Mouse (Mus musculus): ENCODE measurements around the gene Vdr. TPM values are rescaled to one million over a fixed set of nuclear protein-coding genes. Genes with fewer than 3 reads are reported as not detected.

The Vdr gene
- total and polyA plus RNA-seq, 2 experiments, result 0.04 to 0.09 TPM

- no peak overlapping the region for H3K27ac ChIP-seq (replicated peaks; ENCODE audit: insufficient read depth, low read depth, low read length)
- TF ChIP-seq POLR2A (IDR thresholded peaks at IDR 0.05; ENCODE audit: extremely low read depth, insufficient read depth, low read length), result no peak
- TF ChIP-seq CTCF (IDR thresholded peaks at IDR 0.05; ENCODE audit: low read depth, low read length), result no peak
- peaks cover 10% of the 10 kb centered on the region; the same call in 1 of the 2 replicates for H3K27me3 ChIP-seq (ENCODE audit: control insufficient read depth, insufficient read depth, low read length)
Measured at GRCm38 (mm10) chr15:97905281-97905680, 5.1 kb downstream of the Vdr start.

DNA sequence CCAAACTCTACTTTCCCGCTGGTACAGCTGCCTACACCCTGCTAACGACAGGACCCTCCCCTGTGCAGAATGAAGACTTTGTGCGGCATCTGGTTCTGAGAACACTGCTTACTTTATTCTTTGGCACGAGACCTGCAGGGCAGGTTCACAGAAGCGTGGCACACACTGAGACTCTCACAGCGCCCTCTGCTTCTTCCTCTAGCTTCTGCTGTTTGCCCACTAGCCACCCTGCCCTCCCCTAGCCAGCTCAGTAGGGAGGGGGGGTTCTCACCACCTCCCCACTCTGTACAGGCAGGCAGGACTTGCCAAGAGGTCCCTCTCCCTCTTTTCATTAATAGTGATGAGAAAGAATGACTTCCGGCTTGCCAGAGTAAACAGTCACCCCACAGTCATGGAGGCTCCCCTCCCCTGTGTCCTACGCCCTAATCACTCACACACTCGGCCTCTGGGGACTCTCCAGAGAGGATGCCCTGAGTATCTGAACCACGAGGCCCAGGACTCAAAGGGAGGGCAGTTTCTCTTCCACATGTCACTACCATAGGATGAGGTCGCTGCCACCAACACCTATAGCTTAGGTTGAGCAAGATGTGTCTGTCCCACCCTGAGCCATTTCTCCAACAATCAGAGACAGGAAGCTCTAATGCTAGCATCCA, 6.0 kb downstream of the Vdr start:
- no peak for TF ChIP-seq CTCF (IDR thresholded peaks at IDR 0.05; ENCODE audit: low read depth, low read length)
- TF ChIP-seq POLR2A (IDR thresholded peaks at IDR 0.05; ENCODE audit: extremely low read depth, insufficient read depth, low read length), result no peak
- Histone ChIP-seq H3K27ac (replicated peaks; ENCODE audit: insufficient read depth, low read depth, low read length) (no peak overlapping the region), H3K4me1 (ENCODE audit: control insufficient read depth, insufficient read depth, low read length) (peaks cover 7% of the 10 kb centered on the region), H3K27me3 (ENCODE audit: control insufficient read depth, insufficient read depth, low read length) (peaks cover 10% of the 10 kb centered on the region; the same call in 1 of the 2 replicates), H3K4me3 (ENCODE audit: insufficient read depth, low read depth, low read length) (no peak overlapping the region), H3K36me3 (ENCODE audit: control insufficient read depth, insufficient read depth, low read length) (no peaks in the 10 kb centered on the region), H3K9ac (ENCODE audit: low read depth, low read length) (no peak overlapping the region), H3K79me2 (ENCODE audit: control insufficient read depth, insufficient read depth, low read length) (no peaks in the 10 kb centered on the region)
- DNase-seq (ENCODE audit: extremely low read depth, low read depth, low spot score), result no peak
- 63% methylated on average over 11 of the region's 11 CpGs for WGBS

More at GRCm38 (mm10) chr15:97905281-97905680, 5.1 kb downstream of the Vdr start:
- H3K4me3 ChIP-seq (ENCODE audit: insufficient read depth, low read depth, low read length), result no peak overlapping the region
- H3K9ac ChIP-seq (ENCODE audit: low read depth, low read length), result no peak overlapping the region
- H3K36me3 ChIP-seq (ENCODE audit: control insufficient read depth, insufficient read depth, low read length), result no peaks in the 10 kb centered on the region
- H3K79me2 ChIP-seq (ENCODE audit: control insufficient read depth, insufficient read depth, low read length), result no peaks in the 10 kb centered on the region
- peaks cover 7% of the 10 kb centered on the region for H3K4me1 ChIP-seq (ENCODE audit: control insufficient read depth, insufficient read depth, low read length)
- WGBS, result 78% methylated on average over 6 of the region's 6 CpGs
- no peak for DNase-seq (ENCODE audit: extremely low read depth, low read depth, low spot score)

GRCm38 (mm10) chr15:97903261-97904009, 7.0 kb downstream of the Vdr start:
- no peaks in the 10 kb centered on the region for H3K36me3 ChIP-seq (ENCODE audit: control insufficient read depth, insufficient read depth, low read length)
- TF ChIP-seq CTCF (IDR thresholded peaks at IDR 0.05; ENCODE audit: low read depth, low read length) (no peak), POLR2A (IDR thresholded peaks at IDR 0.05; ENCODE audit: extremely low read depth, insufficient read depth, low read length) (no peak)
- 72% methylated on average over 15 of the region's 15 CpGs for WGBS
- no peak overlapping the region for H3K4me3 ChIP-seq (ENCODE audit: insufficient read depth, low read depth, low read length)
- no peak overlapping the region for H3K27ac ChIP-seq (replicated peaks; ENCODE audit: insufficient read depth, low read depth, low read length)
- peaks cover 6% of the 10 kb centered on the region for H3K4me1 ChIP-seq (ENCODE audit: control insufficient read depth, insufficient read depth, low read length)
- peaks cover 7% of the 10 kb centered on the region; the same call in 1 of the 2 replicates for H3K27me3 ChIP-seq (ENCODE audit: control insufficient read depth, insufficient read depth, low read length)
- H3K79me2 ChIP-seq (ENCODE audit: control insufficient read depth, insufficient read depth, low read length), result no peaks in the 10 kb centered on the region
- DNase-seq (ENCODE audit: extremely low read depth, low read depth, low spot score), result no peak
- no peak overlapping the region for H3K9ac ChIP-seq (ENCODE audit: low read depth, low read length)

- 86% methylated on average over 9 of the region's 9 CpGs for WGBS
- TF ChIP-seq CTCF (IDR thresholded peaks at IDR 0.05; ENCODE audit: low read depth, low read length) (no peak), POLR2A (IDR thresholded peaks at IDR 0.05; ENCODE audit: extremely low read depth, insufficient read depth, low read length) (no peak)
- H3K9ac ChIP-seq (ENCODE audit: low read depth, low read length), result no peak overlapping the region
- DNase-seq (ENCODE audit: extremely low read depth, low read depth, low spot score), result no peak
- no peaks in the 10 kb centered on the region for H3K79me2 ChIP-seq (ENCODE audit: control insufficient read depth, insufficient read depth, low read length)
- H3K36me3 ChIP-seq (ENCODE audit: control insufficient read depth, insufficient read depth, low read length), result no peaks in the 10 kb centered on the region
- H3K27me3 ChIP-seq (ENCODE audit: control insufficient read depth, insufficient read depth, low read length), result no peaks in the 10 kb centered on the region
- no peak overlapping the region for H3K4me3 ChIP-seq (ENCODE audit: insufficient read depth, low read depth, low read length)
- no peak overlapping the region for H3K27ac ChIP-seq (replicated peaks; ENCODE audit: insufficient read depth, low read depth, low read length)
- H3K4me1 ChIP-seq (ENCODE audit: control insufficient read depth, insufficient read depth, low read length), result no peaks in the 10 kb centered on the region
Measured at GRCm38 (mm10) chr15:97900991-97901390, 9.4 kb downstream of the Vdr start.

- WGBS, result 80% methylated on average over 12 of the region's 12 CpGs
- no peak for DNase-seq (ENCODE audit: extremely low read depth, low read depth, low spot score)
- Histone ChIP-seq H3K36me3 (ENCODE audit: control insufficient read depth, insufficient read depth, low read length) (no peaks in the 10 kb centered on the region), H3K4me1 (ENCODE audit: control insufficient read depth, insufficient read depth, low read length) (no peaks in the 10 kb centered on the region), H3K27me3 (ENCODE audit: control insufficient read depth, insufficient read depth, low read length) (no peaks in the 10 kb centered on the region), H3K79me2 (ENCODE audit: control insufficient read depth, insufficient read depth, low read length) (no peaks in the 10 kb centered on the region), H3K27ac (replicated peaks; ENCODE audit: insufficient read depth, low read depth, low read length) (no peak overlapping the region), H3K9ac (ENCODE audit: low read depth, low read length) (no peak overlapping the region), H3K4me3 (ENCODE audit: insufficient read depth, low read depth, low read length) (no peak overlapping the region)
- TF ChIP-seq CTCF (IDR thresholded peaks at IDR 0.05; ENCODE audit: low read depth, low read length) (no peak), POLR2A (IDR thresholded peaks at IDR 0.05; ENCODE audit: extremely low read depth, insufficient read depth, low read length) (no peak)
Measured at GRCm38 (mm10) chr15:97900336-97900912, 10.0 kb downstream of the Vdr start.
